Mouse (Mus musculus): ENCODE data around the gene Gins1. TPM values are rescaled to one million over a fixed set of nuclear protein-coding genes. Genes with fewer than 3 reads are reported as not detected.

The Gins1 gene
- 29.7 and 35.4 TPM in 2 replicates for polyA plus RNA-seq (2012; rRNA removed)

GRCm38 (mm10) chr2:150904936-150905450, at the start of gene Gins1:
Gene Gins1, plus strand, starts transcription at chr2:150905400.

DNA sequence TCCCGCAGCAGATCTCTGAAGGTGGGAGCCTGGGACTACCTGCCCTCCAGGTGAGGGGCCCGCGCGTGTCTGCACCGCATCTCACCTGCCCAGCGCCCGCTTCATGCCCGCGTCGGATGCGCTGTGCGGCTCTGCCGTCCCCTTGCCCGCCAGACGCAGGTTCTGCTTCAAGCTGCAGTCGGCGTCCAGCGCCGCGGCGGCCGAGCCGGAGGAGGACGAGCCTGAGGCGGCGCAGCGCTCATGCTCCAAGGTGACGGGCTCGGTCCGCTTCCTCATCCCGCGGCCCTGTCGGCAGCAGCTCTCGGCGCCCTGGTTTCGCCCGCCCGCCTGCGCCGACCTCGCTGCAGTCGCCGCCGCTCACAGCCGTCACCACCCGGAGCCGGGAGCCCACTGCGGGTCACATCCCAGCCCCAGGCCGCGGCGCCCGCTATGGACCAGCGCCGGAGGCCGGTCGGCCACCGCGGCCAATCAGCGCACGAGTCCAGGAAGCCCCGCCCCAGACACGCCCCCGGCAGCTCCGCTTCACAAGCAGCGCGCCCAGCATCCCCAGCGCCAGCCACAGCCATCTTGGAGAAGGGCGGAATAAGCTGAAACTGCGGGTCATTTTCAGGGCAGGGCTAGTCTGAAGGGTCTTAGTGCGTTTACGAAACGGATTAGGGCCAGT, 796 bp upstream of the Gins1 start, which contains the start of gene Abhd12:
TSS of gene Abhd12 (minus strand) at position 470 of the 664 bp plus-strand sequence.

Other genes starting within 250 kb of the Gins1 start
- gene Acss1, start 236.9 kb upstream of the Gins1 start, polyA plus RNA-seq (2012; rRNA removed), result 31.3 and 36.9 TPM in 2 replicates
- gene Vsx1, start 216.0 kb upstream of the Gins1 start, polyA plus RNA-seq (2012; rRNA removed), result not detected in 2 replicates
- gene Entpd6, start 156.4 kb upstream of the Gins1 start, polyA plus RNA-seq (2012; rRNA removed), result 6.6 and 7.6 TPM in 2 replicates
- gene Pygb, start 118.7 kb upstream of the Gins1 start, polyA plus RNA-seq (2012; rRNA removed), result 11.9 and 14.0 TPM in 2 replicates
- 9.8 and 11.2 TPM in 2 replicates for gene Abhd12, start 659 bp upstream of the Gins1 start, polyA plus RNA-seq (2012; rRNA removed)
- gene Ninl, start 134.0 kb downstream of the Gins1 start, polyA plus RNA-seq (2012; rRNA removed), result 13.8 and 17.0 TPM in 2 replicates
- 28.0 and 31.8 TPM in 2 replicates for gene Nanp, start 134.0 kb downstream of the Gins1 start, polyA plus RNA-seq (2012; rRNA removed)
- gene Gm14151, start 186.9 kb downstream of the Gins1 start, polyA plus RNA-seq (2012; rRNA removed), result not detected in 2 replicates
- gene Gm14147, start 192.8 kb downstream of the Gins1 start, polyA plus RNA-seq (2012; rRNA removed), result not detected in 2 replicates

All from liver, embryonic 14 days (tissue).